ENCODE assay signal across 26 mouse cellular contexts in genomic region chr1:25576598-25576997, GRCm38 (mm10).
"Had no signal": no experiment of that assay in that cellular context is flagged by ENCODE, and none has a peak within 500 bp of the region (broad histone marks: within the 10 kb centered on the region; RNA-seq: fewer than 3 reads in every experiment).

No protein-coding gene starts in this region.

- H3K9me3 ChIP-seq: heart, embryonic 10.5 days; heart, embryonic 13.5 days; heart, embryonic 15.5 days; hindbrain, embryonic 13.5 days; hindbrain, embryonic 15.5 days; kidney, embryonic 15.5 days; limb, embryonic 13.5 days; limb, embryonic 15.5 days; liver, embryonic 12.5 days had no signal

- H3K4me1 ChIP-seq: heart, embryonic 10.5 days; heart, embryonic 13.5 days; heart, embryonic 15.5 days; hindbrain, embryonic 13.5 days; hindbrain, embryonic 15.5 days; limb, embryonic 13.5 days; limb, embryonic 15.5 days; liver, embryonic 12.5 days had no signal

- H3K27ac ChIP-seq: gastrocnemius, adult 2 months; heart, embryonic 10.5 days; heart, embryonic 13.5 days; heart, embryonic 15.5 days; hindbrain, embryonic 13.5 days; hindbrain, embryonic 15.5 days; hindbrain, postnatal 0 days; kidney, embryonic 15.5 days; kidney, postnatal 0 days; limb, embryonic 13.5 days; limb, embryonic 15.5 days; liver, embryonic 12.5 days; liver, embryonic 14.5 days had no signal

- H3K27me3 ChIP-seq: heart, embryonic 13.5 days; heart, embryonic 15.5 days; hindbrain, embryonic 13.5 days; hindbrain, embryonic 15.5 days; kidney, embryonic 15.5 days; limb, embryonic 13.5 days; limb, embryonic 15.5 days; liver, embryonic 12.5 days had no signal

- H3K9ac ChIP-seq: heart, embryonic 13.5 days; heart, embryonic 15.5 days; hindbrain, embryonic 13.5 days; hindbrain, embryonic 15.5 days; kidney, embryonic 15.5 days; limb, embryonic 13.5 days; limb, embryonic 15.5 days; liver, embryonic 12.5 days; liver, embryonic 14.5 days had no signal

- DNase-seq: gastrocnemius, adult 2 months; gastrocnemius, postnatal 10 days; gastrocnemius, postnatal 36 days; heart, adult 18-20 months; heart, postnatal 14 days; heart, postnatal 36 days; kidney, adult 11 months; kidney, adult 2 months; kidney, adult 9 months; kidney, postnatal 14 days; kidney, postnatal 36 days; layer of hippocampus, postnatal 36 days; left cerebral cortex, postnatal 4 days had no signal

- H3K36me3 ChIP-seq: heart, embryonic 10.5 days; heart, embryonic 13.5 days; heart, embryonic 15.5 days; hindbrain, embryonic 13.5 days; hindbrain, embryonic 15.5 days; kidney, embryonic 15.5 days; limb, embryonic 13.5 days; limb, embryonic 15.5 days; liver, embryonic 12.5 days had no signal

- H3K4me2 ChIP-seq: heart, embryonic 13.5 days; heart, embryonic 15.5 days; hindbrain, embryonic 13.5 days; hindbrain, embryonic 15.5 days; kidney, embryonic 15.5 days; limb, embryonic 13.5 days; limb, embryonic 15.5 days; liver, embryonic 12.5 days had no signal

- ATAC-seq: hindbrain, postnatal 0 days; intestine, embryonic 16.5 days; liver, embryonic 12.5 days had no signal

- H3K4me3 ChIP-seq: gastrocnemius, adult 2 months; heart, embryonic 10.5 days; heart, embryonic 13.5 days; heart, embryonic 15.5 days; hindbrain, embryonic 13.5 days; hindbrain, embryonic 15.5 days; kidney, embryonic 15.5 days; limb, embryonic 13.5 days; limb, embryonic 15.5 days; liver, embryonic 12.5 days had no signal
